Mouse (Mus musculus): ENCODE measurements around the gene Dppa2. TPM values are rescaled to one million over a fixed set of nuclear protein-coding genes. Genes with fewer than 3 reads are reported as not detected.

The Dppa2 gene
- total RNA-seq (2014; rRNA removed) (0.26 TPM in 1 of 2 replicates, not detected in the other), polyA plus RNA-seq (2015; fragmentation: Nextera tagmentation; extraction: Ambion mirVana) (0.11 TPM in 1 of 2 replicates, not detected in the other)

DNA sequence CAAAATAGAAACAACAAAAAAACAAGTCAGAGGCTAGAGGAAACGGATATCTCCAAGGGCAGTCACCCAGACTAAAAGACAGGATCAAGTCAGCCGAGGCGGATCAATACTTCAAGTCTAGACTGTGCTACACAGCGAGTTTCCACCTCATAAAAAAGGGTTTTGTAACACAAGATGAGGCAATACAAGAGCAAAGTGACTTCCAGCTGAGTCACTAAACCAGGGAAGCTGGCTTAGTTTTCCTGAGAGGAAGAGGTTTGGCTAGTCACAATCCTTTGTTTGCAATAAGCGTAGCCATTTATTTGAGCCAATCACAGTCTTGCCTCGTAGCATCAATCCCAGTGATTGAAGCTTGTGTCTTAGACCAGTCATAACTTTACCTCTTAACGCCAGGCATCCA, at the start of gene Dppa2:
Gene Dppa2, plus strand, starts transcription at position 400 of the 400 bp plus-strand sequence.
- Histone ChIP-seq H3K27me3 (ENCODE audit: insufficient read depth, low read length) (no peaks in the 10 kb centered on the region), H3K4me1 (ENCODE audit: insufficient read depth, low read length) (no peaks in the 10 kb centered on the region), H3K9ac (replicated peaks; ENCODE audit: low read length) (no peak within 1 kb of the TSS), H3K9me3 (ENCODE audit: low read length) (no peaks in the 10 kb centered on the region), H3K36me3 (ENCODE audit: insufficient read depth, low read length) (no peaks in the 10 kb centered on the region), H3K27ac (no peak within 1 kb of the TSS), H3K4me3 (ENCODE audit: low read length) (no peak within 1 kb of the TSS), H3K4me2 (ENCODE audit: low read depth, low read length) (no peak within 1 kb of the TSS)
- ATAC-seq, result no peak
- no peak for TF ChIP-seq CTCF (IDR thresholded peaks at IDR 0.05; ENCODE audit: low read depth)
- WGBS, result 81% methylated on average over 7 of the region's 7 CpGs
- no peak for DNase-seq (ENCODE audit: low spot score)

DNA sequence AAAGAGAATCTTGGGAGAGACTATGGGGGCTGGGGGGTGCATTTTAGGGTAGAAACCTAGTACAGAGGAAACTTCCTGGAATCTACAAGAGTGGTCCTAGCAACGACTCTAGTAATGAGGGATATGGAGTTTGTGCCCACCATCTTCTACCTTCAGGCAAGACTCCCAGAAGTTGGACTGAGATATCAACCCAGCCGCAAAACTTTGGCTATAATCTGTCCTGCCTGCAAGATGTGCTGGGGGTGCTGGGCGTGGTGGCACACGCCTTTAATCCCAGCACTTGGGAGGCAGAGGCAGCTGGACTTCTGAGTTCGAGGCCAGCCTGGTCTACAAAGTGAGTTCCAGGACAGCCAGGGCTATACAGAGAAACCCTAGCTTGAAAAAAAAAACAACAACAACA, 49.1 kb upstream of the Dppa2 start:
- H3K9ac ChIP-seq (replicated peaks; ENCODE audit: low read length), result no peak overlapping the region
- no peak for TF ChIP-seq CTCF (IDR thresholded peaks at IDR 0.05; ENCODE audit: low read depth)
- H3K9me3 ChIP-seq (ENCODE audit: low read length), result no peaks in the 10 kb centered on the region
- DNase-seq (ENCODE audit: low spot score), result no peak
- no peaks in the 10 kb centered on the region for H3K27me3 ChIP-seq (ENCODE audit: insufficient read depth, low read length)
- 89% methylated on average over 5 of the region's 5 CpGs for WGBS
- no peak overlapping the region for H3K4me3 ChIP-seq (ENCODE audit: low read length)
- no peak overlapping the region for H3K4me2 ChIP-seq (ENCODE audit: low read depth, low read length)
- no peaks in the 10 kb centered on the region for H3K4me1 ChIP-seq (ENCODE audit: insufficient read depth, low read length)
- no peaks in the 10 kb centered on the region for H3K36me3 ChIP-seq (ENCODE audit: insufficient read depth, low read length)
- ATAC-seq, result no peak
- no peak overlapping the region for H3K27ac ChIP-seq

DNA sequence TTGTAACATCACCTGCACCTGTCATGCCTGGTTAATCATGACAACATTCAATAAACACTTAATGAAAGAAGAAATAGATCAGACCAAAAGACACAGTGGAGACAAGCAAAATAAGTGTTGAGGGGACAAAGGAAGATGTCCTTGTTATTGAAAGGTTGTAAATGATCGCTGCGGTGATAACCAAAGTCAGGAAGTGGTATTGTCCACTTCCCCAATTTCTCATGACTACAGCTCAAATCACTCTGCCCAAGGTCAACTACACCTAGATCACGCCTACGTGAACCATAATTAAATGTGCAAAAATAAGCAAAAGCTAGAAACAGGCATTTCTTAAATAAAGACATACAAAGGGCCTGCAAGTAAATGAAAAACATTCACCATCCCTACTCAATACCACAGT, 44.2 kb upstream of the Dppa2 start:
- no peak overlapping the region for H3K4me3 ChIP-seq (ENCODE audit: low read length)
- H3K36me3 ChIP-seq (ENCODE audit: insufficient read depth, low read length), result no peaks in the 10 kb centered on the region
- no peaks in the 10 kb centered on the region for H3K27me3 ChIP-seq (ENCODE audit: insufficient read depth, low read length)
- no peak overlapping the region for H3K9ac ChIP-seq (replicated peaks; ENCODE audit: low read length)
- H3K9me3 ChIP-seq (ENCODE audit: low read length), result no peaks in the 10 kb centered on the region
- H3K27ac ChIP-seq, result no peak overlapping the region
- ATAC-seq, result no peak
- 91% methylated on average over 4 of the region's 4 CpGs for WGBS
- no peaks in the 10 kb centered on the region for H3K4me1 ChIP-seq (ENCODE audit: insufficient read depth, low read length)
- no peak for TF ChIP-seq CTCF (IDR thresholded peaks at IDR 0.05; ENCODE audit: low read depth)
- no peak overlapping the region for H3K4me2 ChIP-seq (ENCODE audit: low read depth, low read length)
- no peak for DNase-seq (ENCODE audit: low spot score)

DNA sequence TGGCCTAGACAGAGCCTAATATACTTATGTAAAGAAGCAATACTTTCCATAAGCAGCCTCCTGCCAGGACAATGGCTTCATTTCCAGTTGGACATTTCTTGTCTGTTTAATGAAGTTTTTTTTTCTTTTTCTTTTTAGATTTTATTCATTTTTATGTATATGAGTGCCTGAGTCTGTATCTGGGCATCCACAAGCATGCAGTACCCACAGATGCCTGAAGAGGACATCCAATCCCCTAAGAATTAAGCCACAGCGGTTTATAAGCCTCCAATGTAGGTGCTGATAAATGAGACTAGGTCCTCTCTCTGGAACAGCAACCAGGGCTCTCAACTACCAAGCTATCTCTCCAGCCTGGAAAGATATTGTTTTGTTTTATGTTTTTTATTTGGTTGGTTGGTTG, 40.8 kb upstream of the Dppa2 start:
- no peak for TF ChIP-seq CTCF (IDR thresholded peaks at IDR 0.05; ENCODE audit: low read depth)
- Histone ChIP-seq H3K27me3 (ENCODE audit: insufficient read depth, low read length) (no peaks in the 10 kb centered on the region), H3K9me3 (ENCODE audit: low read length) (no peaks in the 10 kb centered on the region), H3K4me1 (ENCODE audit: insufficient read depth, low read length) (no peaks in the 10 kb centered on the region), H3K27ac (no peak overlapping the region), H3K36me3 (ENCODE audit: insufficient read depth, low read length) (no peaks in the 10 kb centered on the region), H3K4me2 (ENCODE audit: low read depth, low read length) (no peak overlapping the region), H3K4me3 (ENCODE audit: low read length) (no peak overlapping the region), H3K9ac (replicated peaks; ENCODE audit: low read length) (no peak overlapping the region)
- 84% methylated on average over 1 of the region's 1 CpGs for WGBS
- DNase-seq (ENCODE audit: low spot score) (no peak), ATAC-seq (no peak)

DNA sequence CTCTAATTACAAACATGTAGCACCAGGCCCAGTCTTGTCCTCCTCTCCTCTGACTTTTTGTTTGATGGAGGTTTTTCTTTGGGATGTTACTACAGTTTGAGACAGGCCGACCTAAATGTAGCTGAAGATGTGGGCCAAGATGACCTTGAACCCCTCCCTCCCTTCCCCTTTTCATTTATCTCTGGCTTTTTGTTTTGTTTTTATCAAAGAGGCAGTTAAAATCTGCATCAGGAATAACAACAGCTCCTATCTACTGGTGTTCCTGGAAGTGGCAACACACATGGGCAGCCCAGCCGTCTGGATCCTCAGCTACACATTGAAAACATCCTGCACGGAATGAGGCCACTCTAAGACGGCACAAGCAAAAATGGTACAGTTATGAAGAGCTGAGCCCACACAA, 37.9 kb upstream of the Dppa2 start:
- H3K4me1 ChIP-seq (ENCODE audit: insufficient read depth, low read length), result no peaks in the 10 kb centered on the region
- H3K9ac ChIP-seq (replicated peaks; ENCODE audit: low read length), result no peak overlapping the region
- DNase-seq (ENCODE audit: low spot score) (no peak), ATAC-seq (no peak)
- no peak for TF ChIP-seq CTCF (IDR thresholded peaks at IDR 0.05; ENCODE audit: low read depth)
- no peaks in the 10 kb centered on the region for H3K36me3 ChIP-seq (ENCODE audit: insufficient read depth, low read length)
- H3K27me3 ChIP-seq (ENCODE audit: insufficient read depth, low read length), result no peaks in the 10 kb centered on the region
- H3K9me3 ChIP-seq (ENCODE audit: low read length), result no peaks in the 10 kb centered on the region
- no peak overlapping the region for H3K27ac ChIP-seq
- WGBS, result 84% methylated on average over 4 of the region's 4 CpGs
- no peak overlapping the region for H3K4me2 ChIP-seq (ENCODE audit: low read depth, low read length)
- no peak overlapping the region for H3K4me3 ChIP-seq (ENCODE audit: low read length)

DNA sequence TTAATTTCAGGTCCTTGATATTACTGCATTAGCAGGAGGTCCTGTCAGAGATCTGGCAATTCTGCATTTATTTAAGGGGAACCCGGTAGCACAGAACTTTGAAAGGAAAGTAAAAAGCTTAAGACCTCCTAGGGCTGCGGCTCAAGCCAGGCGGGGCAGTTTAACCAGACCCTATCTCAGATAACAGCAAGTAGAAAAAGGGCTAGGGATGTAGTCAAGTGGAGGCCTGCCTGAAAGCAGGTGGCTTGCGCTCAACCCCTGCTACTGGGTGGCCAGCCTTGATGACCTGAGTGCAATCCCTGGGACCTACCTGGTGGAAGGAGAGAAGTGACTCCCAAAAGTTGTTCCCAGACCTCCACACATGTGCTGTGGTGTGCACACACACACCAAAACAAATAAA, 26.8 kb upstream of the Dppa2 start:
- H3K4me2 ChIP-seq (ENCODE audit: low read depth, low read length), result no peak overlapping the region
- no peaks in the 10 kb centered on the region for H3K36me3 ChIP-seq (ENCODE audit: insufficient read depth, low read length)
- H3K27me3 ChIP-seq (ENCODE audit: insufficient read depth, low read length), result no peaks in the 10 kb centered on the region
- no peak overlapping the region for H3K9ac ChIP-seq (replicated peaks; ENCODE audit: low read length)
- WGBS, result 78% methylated on average over 4 of the region's 4 CpGs
- no peak for DNase-seq (ENCODE audit: low spot score)
- no peak for ATAC-seq
- H3K4me3 ChIP-seq (ENCODE audit: low read length), result no peak overlapping the region
- H3K9me3 ChIP-seq (ENCODE audit: low read length), result no peaks in the 10 kb centered on the region
- H3K27ac ChIP-seq, result no peak overlapping the region
- H3K4me1 ChIP-seq (ENCODE audit: insufficient read depth, low read length), result no peaks in the 10 kb centered on the region
- no peak for TF ChIP-seq CTCF (IDR thresholded peaks at IDR 0.05; ENCODE audit: low read depth)

DNA sequence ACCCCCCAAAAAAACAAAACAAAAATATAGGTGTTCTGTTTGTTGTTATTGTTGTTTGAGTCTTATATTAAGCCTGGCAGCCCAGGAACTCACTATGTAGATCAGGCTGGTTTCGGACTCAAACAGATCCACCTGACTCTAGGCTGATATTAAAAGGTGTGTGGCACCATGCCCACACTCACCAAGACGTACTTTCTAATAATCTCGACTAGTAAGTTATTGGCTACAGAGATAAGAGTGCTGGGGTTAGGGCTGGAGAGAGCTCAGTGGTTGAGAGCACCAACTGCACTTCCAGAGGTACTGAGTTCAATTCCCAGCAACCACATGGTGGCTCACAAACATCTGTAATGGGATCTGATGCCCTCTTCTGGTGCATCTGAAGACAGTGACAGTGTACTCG, 22.8 kb upstream of the Dppa2 start:
- H3K36me3 ChIP-seq (ENCODE audit: insufficient read depth, low read length), result no peaks in the 10 kb centered on the region
- DNase-seq (ENCODE audit: low spot score) (no peak), ATAC-seq (no peak)
- H3K9ac ChIP-seq (replicated peaks; ENCODE audit: low read length), result no peak overlapping the region
- H3K4me3 ChIP-seq (ENCODE audit: low read length), result no peak overlapping the region
- no peaks in the 10 kb centered on the region for H3K9me3 ChIP-seq (ENCODE audit: low read length)
- no peak overlapping the region for H3K4me2 ChIP-seq (ENCODE audit: low read depth, low read length)
- no peak overlapping the region for H3K27ac ChIP-seq
- no peak for TF ChIP-seq CTCF (IDR thresholded peaks at IDR 0.05; ENCODE audit: low read depth)
- 92% methylated on average over 4 of the region's 4 CpGs for WGBS
- no peaks in the 10 kb centered on the region for H3K27me3 ChIP-seq (ENCODE audit: insufficient read depth, low read length)
- H3K4me1 ChIP-seq (ENCODE audit: insufficient read depth, low read length), result no peaks in the 10 kb centered on the region
